Mouse (Mus musculus): ENCODE data around the gene Armh2. TPM values are rescaled to one million over a fixed set of nuclear protein-coding genes. Genes with fewer than 3 reads are reported as not detected.
A peak's percentile ranks its signal among the peaks of the same experiment; 100 is the strongest.
"Not testable (repeated sequence)": the region's sequence is repeated elsewhere in the genome, so short reads cannot be mapped to it uniquely, and the experiment has no call there.

The Armh2 gene
- total RNA-seq, 2 experiments from 2014 or later = not detected

DNA sequence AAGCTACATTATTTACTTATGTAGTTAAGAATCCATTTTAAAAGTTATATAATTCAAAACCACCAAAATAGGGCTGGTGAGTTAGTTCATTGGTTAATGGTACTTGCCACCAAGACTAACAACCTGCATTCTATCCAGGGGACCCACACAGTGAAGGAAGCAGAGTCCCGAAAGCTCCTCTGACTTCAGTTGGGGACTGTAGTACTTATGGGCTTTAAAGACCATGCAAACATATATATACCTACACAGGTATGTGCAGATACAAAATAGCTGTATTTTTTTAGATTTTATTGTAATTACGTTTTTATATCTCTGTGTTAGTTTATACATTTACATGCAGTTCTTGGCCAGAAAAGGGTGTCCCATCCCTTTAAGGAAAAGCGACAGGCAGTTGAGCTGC lies 15.7 kb downstream of the Armh2 start:
- ATAC-seq (replicated peaks; ENCODE audit: poor library complexity, severe bottlenecking) = no peak

DNA sequence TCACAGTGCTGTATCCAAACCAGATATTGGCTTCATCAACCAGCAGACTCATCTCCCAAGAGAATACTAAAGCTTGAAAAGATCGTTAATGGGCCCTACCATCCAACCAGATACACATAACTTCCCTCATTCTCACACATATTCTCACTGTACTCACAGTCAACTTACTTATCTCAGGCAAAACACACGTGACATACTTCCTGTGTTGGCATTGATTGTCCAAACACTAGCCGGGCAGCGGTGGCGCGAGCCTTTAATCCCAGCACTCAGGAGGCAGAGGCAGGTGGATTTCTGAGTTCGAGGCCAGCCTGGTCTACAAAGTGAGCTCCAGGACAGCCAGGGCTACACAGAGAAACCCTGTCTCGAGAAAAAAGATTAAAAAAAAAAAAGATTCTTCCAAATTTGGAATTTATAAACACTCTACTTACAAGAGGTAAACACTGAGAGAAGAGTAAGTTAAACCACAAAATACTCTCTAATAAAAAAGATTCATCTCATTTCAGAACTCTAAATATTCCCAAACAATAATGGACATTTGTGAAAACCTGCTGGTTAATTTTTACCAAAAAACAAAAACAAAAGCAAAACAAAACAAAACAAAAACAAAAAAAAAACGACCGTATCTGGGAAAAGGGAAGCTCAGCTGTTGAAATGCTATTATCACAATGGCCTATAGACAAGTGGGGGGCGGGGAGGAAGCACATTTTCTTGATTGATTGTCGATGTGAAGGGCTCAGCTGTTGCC lies 17.0 kb downstream of the Armh2 start:
- no peak for ATAC-seq (replicated peaks; ENCODE audit: poor library complexity, severe bottlenecking)

DNA sequence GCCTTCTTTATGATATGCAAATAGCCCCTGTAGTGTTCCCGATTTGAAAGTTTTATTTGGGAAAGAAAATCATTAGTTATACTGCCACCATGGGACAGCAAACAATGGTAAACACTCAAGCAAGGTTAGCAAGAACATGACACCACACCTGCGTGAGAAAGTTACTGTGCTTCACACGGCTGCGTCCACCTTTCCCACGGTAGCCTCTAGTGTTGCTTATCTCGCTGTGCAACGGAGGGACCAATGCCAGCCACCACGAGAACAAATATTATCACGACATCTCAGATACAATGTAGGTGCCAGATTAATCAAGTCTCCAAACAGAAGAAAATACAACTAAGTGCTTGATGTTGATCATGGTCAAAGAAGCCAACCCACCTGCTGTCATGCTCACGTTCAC lies 18.4 kb downstream of the Armh2 start:
- no peak for ATAC-seq (replicated peaks; ENCODE audit: poor library complexity, severe bottlenecking)

DNA sequence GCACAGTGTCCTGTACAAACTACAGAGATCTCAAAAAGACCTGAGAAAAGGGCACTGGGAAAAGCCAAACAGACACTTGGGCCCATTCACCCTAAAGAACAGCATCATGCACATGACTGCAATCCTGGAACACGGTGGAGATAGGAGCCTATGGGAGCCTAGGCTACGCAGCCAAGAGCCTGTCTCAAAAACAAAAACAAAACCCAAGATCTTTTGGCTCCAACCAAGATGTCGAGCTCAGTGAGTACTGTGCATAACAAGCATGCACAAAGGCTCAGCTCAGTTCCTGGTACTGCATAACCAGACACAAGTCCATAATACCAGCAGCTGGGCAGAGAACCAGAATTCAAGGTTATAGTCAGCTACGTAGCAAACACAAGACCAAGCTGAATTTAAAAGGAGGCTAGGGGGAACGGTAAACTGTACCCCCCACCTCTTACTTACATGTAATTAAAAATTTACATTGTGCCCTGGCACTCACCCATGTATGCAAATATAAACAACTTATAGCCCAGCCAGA lies 19.4 kb downstream of the Armh2 start:
- ATAC-seq (replicated peaks; ENCODE audit: poor library complexity, severe bottlenecking) = no peak

DNA sequence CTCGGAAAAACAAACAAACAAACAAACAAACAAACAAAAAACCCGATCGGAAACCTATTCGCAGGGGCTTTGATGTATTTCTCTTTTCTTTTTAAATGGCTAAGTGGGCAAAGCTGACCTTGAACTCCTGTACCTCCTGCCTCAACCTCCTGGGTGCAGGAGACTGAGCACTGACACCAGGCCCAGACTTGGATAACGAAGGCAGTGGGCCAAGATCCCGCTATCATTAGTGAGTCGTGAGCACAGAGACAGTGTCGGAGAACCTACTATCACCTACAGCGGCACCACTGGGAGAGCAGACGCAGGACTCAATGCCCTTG lies 20.0 kb downstream of the Armh2 start:
- no peak for ATAC-seq (replicated peaks; ENCODE audit: poor library complexity, severe bottlenecking)

DNA sequence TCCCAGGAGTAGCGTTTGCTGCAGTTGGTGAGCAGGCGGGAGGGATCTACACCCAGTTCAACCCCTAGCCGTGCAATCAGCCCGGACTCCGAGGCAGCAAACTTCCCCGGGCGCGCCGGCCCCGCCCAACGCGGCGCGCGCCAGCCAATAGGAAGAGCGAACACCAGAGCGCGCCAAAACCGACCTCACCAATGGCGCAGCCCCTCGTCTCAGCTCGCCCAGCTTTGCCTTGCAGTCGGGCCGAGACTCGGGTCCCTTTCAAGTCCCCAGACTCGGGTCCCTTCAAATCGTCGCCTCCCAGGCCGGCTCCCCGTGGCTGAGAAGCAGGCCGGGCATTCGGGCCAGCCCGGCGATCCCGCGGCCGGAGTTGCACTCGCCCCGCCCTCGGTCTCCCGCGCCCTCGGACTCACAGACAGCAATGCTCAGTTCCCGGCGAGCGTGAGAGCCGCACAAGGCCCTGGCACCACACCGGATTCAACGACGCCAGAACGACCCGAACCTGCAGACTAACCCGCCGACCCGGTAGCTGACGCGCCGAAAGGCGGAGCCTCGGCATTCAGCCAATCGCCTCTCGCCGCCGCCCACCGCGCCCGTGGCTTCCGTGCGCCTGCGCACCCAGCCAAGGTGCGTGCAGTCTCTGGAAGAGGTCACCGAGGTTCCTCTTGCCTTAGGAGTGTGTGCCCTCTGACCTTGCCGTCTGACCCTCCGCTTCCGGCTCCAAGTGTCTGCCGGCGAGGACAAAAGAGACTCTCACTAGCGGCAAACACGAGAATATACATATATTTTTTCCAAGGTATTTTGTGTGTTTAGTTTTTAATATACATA lies 20.6 kb downstream of the Armh2 start, which contains the start of gene Gmnn:
TSS of gene Gmnn (minus strand) at position 521 of the 825 bp plus-strand sequence.
- peak; percentile 91 for ATAC-seq (replicated peaks; ENCODE audit: poor library complexity, severe bottlenecking)

DNA sequence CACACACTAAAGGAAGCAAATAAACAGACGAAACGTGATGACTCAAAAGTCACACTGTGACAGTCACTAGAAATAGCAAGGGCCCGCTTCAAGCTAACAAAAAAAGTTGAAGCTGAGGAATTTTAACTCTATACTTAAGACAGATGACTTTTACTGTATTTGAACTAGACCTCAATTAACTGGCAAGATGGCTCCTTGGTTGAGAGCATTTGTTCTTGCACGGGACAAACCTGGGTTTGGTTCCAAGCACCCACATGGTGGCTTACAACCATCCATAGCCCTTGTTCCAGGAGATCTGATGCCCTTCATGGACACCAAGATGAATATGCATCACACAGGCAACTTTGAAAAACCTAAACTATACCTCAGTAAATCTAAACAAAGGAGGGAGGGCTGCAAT lies 21.2 kb downstream of the Armh2 start:
- no peak for ATAC-seq (replicated peaks; ENCODE audit: poor library complexity, severe bottlenecking)

DNA sequence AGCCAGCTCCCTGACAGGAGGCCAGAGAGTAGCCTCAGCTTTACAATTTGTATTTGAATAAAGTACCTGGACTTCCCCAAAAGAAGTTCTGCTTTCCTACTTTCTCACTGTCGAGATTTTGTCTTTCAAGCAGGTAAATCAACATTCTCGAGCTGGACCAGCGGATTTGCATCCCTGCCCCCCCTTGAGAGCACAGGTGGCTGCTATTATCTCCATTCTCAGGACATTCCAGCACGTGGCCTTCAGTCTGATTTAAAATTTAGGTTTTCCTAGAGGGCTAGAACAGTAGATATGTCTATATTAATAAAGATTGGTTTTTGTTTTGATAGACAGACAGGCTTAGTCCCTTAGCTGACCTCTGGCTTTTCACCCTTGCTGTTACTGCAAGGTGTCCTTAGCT lies 26.8 kb downstream of the Armh2 start:
- not testable (repeated sequence) for ATAC-seq (replicated peaks; ENCODE audit: poor library complexity, severe bottlenecking)

DNA sequence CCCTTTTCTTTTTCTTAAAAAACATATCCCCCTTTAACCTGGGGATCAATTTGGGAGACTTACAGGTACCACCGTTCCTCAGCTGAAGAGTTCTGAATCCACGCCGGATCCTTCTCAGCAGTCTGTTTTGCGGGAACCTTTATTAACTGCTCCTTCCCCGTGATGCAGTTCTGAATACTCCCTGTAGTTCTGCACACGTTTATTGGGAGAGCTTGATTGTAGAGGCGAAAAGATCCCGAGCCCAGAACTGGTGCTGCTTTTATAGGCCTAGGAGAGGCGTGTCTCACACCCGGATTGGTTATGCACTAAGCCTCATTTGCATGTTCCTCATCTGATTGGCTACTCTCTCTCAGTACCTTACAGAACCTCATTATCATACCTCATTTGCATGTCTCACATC lies 30.4 kb downstream of the Armh2 start:
- ATAC-seq (replicated peaks; ENCODE audit: poor library complexity, severe bottlenecking) = not testable (repeated sequence)

DNA sequence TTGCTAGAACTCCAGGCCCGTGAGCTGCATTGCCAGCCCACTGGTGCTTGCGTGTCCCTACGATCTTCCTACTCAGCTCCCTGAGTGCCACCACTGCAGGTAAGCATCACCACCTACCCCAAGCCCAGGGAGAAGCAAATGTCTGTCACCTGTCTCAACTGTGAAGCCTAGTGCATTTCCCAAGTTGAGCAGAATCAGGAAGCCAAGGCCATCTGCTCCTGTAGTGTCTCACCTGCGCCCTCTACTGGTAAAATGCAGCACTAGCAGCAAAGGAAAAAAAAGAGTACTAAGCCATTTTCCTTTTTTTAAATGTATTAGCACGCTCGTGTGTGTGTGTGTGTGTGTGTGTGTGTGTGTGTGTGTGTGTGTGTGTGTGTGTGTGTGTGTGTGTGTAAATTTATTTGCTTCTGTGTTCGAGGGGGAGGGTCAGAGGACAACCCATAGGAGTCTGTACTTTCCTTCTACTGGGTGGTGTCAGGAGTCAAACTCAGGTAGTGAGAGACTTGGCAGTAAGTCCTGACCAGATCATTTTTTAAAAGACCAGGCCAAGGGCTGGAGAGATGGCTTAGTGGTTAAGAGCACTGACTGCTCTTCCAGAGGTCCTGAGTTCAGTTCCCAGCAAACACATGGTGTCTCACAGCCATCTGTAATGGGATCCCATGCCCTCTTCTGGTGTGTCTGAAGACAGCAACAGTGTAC lies 35.3 kb downstream of the Armh2 start:
- peak; percentile 98 for ATAC-seq (replicated peaks; ENCODE audit: poor library complexity, severe bottlenecking)

DNA sequence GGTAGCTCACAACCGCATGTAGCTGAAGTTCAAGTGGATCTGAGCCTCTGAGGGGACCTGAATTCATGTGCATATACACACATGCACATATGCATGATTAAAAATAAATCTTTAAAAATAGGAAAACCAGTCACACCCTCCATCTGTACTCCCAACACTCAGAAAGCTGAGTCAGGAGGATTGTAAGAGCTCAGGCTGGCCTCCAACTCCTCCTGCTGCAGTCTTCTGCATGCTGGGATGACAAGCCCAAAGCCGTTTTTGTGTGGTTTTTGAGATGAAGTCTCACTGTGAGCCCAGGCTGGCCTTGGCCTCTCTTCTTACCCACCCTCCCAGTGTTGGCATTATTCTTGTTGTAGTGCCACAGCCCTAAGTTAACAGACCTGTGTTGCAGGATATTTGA lies 37.0 kb downstream of the Armh2 start:
- ATAC-seq (replicated peaks; ENCODE audit: poor library complexity, severe bottlenecking) = no peak

DNA sequence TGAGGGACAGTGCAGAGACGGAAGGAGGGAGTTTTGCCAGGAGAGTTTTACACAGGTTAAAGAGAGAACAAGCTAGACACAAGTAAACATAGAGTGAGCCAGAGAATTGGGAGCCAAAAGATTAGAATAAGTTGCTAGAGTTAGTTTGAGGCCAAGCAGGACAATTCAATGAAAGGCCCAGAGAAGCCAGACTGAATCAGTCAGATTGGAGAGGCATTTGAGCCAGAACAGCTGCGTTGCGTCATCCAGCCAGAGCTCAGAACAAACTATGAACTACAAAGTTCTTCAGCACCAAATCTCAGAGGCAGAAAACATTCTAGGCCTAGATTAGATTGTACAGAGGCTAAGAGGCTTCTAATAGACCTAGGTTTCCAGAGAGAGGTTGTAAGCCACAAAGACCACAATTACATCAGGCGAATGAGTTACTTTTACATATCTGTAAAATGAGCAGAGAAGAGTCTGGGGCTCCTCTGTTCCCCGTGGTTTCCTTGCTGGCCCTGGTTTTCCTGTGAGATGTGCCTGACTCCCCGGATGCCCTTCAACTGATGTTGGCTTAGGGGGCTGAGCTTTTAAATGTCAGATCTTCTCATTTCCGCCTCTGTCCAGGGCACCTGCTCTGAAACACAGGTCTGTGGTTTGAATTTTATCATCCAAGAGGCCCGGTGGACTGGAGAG lies 37.8 kb downstream of the Armh2 start:
- ATAC-seq (replicated peaks; ENCODE audit: poor library complexity, severe bottlenecking) = no peak

DNA sequence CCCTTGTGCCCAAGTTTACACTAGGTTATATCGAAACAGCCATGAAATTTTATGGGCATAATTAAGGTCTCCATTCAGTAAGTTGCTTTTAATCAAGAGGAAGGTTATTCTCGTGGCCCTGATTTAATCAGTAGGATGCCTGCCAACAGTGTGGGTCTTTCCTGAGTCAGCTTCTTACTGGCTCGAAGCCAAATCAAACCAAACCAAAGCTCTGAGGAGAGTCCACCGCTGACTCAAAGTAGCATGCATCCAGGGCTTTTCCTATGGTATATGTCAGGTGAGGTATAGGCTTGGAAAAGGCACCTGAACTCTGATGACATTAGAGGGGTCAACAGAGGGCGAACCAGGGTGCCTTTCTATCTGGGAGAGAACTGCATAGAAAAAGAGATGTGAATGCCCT lies 40.9 kb downstream of the Armh2 start:
- no peak for ATAC-seq (replicated peaks; ENCODE audit: poor library complexity, severe bottlenecking)

DNA sequence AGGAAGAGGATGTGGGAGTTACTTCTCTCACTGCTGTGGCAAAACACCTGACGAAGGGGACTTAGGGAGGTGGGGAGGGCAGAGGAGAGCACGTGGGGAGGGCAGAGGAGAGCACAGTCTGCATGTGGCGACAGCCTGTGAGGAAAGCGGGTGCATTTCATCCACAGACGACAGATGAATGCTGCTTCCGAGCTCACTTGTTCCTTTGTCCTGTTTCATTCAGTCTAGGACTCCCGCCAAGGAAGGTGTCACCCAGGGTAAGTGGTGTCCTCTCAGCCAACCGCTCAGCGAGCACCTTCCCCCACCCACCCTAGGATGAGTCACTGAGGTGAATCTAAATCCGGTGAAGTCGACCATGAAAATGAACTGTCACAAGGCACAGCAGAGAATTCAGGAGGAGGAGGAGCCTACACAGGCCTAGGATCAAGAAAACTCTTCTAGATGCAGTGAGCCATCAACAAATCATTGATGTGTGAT lies 45.0 kb downstream of the Armh2 start:
- ATAC-seq (replicated peaks; ENCODE audit: poor library complexity, severe bottlenecking) = peak; percentile 84

DNA sequence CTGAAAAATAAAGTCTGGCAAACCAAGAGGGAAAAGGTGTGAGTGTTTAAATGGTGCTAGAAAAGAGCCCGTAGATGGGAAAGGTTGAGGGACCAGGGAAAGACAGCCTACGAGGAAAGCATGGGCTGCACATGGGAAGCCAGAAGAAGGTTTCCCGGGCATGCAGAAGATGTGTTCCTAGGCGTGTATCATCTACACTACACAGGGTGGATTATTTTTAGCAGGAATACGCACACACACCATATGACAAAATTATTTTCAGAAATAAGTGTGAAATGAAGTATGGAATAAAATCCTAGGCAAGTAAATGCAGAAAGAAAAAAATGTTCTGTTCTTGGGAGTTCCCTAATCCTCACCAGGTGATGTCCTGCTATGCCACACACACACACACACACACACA lies 46.4 kb downstream of the Armh2 start:
- no peak for ATAC-seq (replicated peaks; ENCODE audit: poor library complexity, severe bottlenecking)

DNA sequence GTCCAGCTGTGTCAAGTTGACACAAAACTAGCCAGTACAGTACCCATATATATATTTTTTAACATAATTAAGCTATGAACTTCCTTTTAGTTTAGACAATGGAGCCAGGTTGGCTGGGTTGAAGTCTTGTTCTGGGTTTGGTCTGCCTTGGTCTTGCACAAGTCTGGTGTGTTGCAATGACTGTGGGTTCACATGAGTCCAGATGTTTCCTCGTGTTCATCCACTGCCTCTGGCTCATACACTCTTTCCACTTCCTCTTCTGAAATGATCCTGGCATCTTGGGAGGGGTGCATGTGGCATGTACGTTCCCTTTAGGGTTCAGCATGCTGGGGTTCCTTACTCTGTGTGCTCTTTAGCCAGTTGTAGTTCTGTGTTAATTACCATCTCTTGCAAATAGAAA lies 50.3 kb downstream of the Armh2 start:
- ATAC-seq (replicated peaks; ENCODE audit: poor library complexity, severe bottlenecking) = peak; percentile 99

DNA sequence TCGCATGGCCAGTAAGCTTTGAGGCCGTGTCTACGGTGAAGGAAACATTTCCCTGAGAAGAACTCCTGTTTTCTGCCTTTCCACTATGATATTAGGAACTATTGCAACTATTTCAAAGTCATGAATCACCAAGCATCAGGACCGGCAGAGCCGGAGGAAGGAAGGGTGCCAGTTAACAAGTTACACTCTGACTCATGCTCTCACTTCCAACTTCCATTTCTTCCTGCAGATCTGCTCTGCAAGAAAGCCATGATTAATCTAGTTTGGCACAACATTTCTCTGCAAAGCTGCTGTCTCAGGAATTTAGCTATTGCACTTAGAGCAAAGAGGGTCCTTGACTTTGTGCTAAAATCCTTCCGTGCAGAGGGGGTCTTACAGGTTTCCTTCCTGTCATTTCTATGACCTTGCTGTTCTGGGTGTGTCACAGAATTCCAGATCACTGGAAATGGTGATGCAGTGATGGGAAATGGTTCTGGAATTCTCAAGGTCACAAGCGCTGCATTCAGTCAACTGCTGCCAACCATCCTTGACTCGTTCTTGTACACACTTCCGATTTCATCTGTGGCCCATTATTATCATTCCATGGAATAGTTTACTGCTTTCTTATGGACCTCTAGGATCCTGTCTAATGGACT lies 51.5 kb downstream of the Armh2 start:
- ATAC-seq (replicated peaks; ENCODE audit: poor library complexity, severe bottlenecking) = peak; percentile 68
